Mouse (Mus musculus) spleen, adult 2 months (tissue): Measurements from ENCODE around the gene Ubtf. TPM values are rescaled to one million over a fixed set of nuclear protein-coding genes. Genes with fewer than 3 reads are reported as not detected.

Source experiments
- DNase-seq, 2 experiments: peaks; one replicate each; pipeline versions ENCODE4 v3.0.0 to v3.0.0-alpha.2; 2012 to 2021; ENCODE audit warnings: low spot score in 2 of 2, low read depth in 1 of 2
- H3K27ac ChIP-seq: fragments of 200-500 bp; 2 replicates; pipeline ENCODE4 v1.5.1; 2012; ENCODE audit warnings: low read length, inconsistent platforms; ENCODE audit not compliant: insufficient read depth
- H3K27me3 ChIP-seq: fragments of 200-500 bp; 2 replicates; pipeline ENCODE4 v1.6.1; 2012; ENCODE audit warnings: mild to moderate bottlenecking, moderate library complexity, low read length, inconsistent platforms; ENCODE audit not compliant: control insufficient read depth, insufficient read depth
- H3K36me3 ChIP-seq: fragments of 200-500 bp; 2 replicates; pipeline ENCODE4 v1.6.1; 2012; ENCODE audit warnings: mild to moderate bottlenecking, low read length, inconsistent platforms; ENCODE audit not compliant: control insufficient read depth, insufficient read depth
- H3K4me1 ChIP-seq: fragments of 200-500 bp; 2 replicates; pipeline ENCODE4 v1.6.1; 2011; ENCODE audit warnings: inconsistent platforms; ENCODE audit not compliant: control insufficient read depth, insufficient read depth, insufficient read length
- H3K4me3 ChIP-seq: fragments of 200-500 bp; 2 replicates; pipeline ENCODE4 v1.5.1; 2011; ENCODE audit warnings: mild to moderate bottlenecking, inconsistent platforms; ENCODE audit not compliant: insufficient read depth, insufficient read length; ENCODE audit errors: extremely low read depth
- CTCF ChIP-seq: fragments of 200-500 bp; IDR thresholded peaks from 2 replicates; pipeline ENCODE4 v1.5.1; 2011; ENCODE audit warnings: mild to moderate bottlenecking, inconsistent platforms; ENCODE audit not compliant: insufficient read depth, insufficient read length, insufficient replicate concordance; ENCODE audit errors: extremely low read depth
- POLR2A ChIP-seq: fragments of 200-500 bp; IDR thresholded peaks from 2 replicates; pipeline ENCODE4 v1.6.1; 2011; ENCODE audit warnings: low read depth, low read length, inconsistent platforms
- WGBS: fragments of 180-500 bp; shearing (Covaris S2); methylation state at CpG from one replicate; pipeline ENCODE4 v1.1.7; 2018; 5-methylcytosine and 5-hydroxymethylcytosine counted together
- polyA plus RNA-seq: library from polyadenylated mRNA; depleted of rRNA; stranded (reverse); fragments of >200 nt; gene quantifications from 2 replicates; pipeline ENCODE4 v1.2.3, GENCODE M21; 2012

Ubtf gene
- polyA plus RNA-seq, 1 experiment, result 29.9 TPM

DNA sequence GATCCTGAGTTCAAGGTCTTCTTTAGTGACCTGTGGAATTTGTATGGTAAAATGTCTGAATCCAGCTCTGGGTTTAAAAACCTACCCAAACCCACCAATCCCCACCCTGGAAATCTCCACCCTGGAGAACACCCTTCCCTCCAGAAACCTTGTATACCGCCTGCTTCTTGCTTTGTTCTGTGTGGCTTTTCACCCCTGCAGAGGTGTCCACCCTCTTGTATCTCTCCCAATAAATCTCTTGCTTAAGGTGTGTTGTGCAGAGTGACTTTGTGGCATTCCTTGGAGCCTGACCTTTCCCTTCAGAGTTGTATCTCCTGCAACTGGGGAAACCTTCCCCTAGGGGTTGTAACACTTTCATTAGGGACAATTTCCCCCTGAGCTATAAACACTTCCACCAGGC is 18.4 kb upstream of the Ubtf start:
- Histone ChIP-seq H3K36me3 (no peaks in the 10 kb centered on the region), H3K4me3 (no peak overlapping the region), H3K27me3 (no peaks in the 10 kb centered on the region; the same call in 1 of the 2 replicates), H3K27ac (no peak overlapping the region), H3K4me1 (no peaks in the 10 kb centered on the region)
- TF ChIP-seq CTCF (no peak), POLR2A (no peak)
- WGBS, result 87% methylated on average over 1 of the region's 1 CpGs
- DNase-seq, result no peak

DNA sequence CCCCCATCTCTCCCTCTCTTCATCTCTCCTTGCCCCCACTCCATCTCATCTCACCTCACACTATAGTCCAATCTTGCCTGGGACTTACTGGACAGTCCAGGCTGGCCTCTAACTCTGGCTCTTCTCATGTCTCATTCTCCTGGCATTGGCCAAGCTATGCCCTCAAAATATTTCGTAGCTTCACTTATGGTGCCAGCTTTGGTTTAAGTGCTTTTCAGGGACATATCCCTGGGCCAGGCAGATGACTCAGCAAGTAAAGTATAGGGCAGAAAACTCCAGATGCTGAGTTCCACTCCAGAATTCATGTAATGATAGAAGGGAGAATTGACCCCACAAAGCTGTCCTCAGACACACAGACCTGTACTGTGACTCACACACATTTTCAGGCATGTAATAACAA is 16.6 kb upstream of the Ubtf start:
- no peaks in the 10 kb centered on the region for H3K4me1 ChIP-seq
- 77% methylated on average over 1 of the region's 1 CpGs for WGBS
- TF ChIP-seq POLR2A (no peak), CTCF (no peak)
- H3K4me3 ChIP-seq, result no peak overlapping the region
- no peak overlapping the region for H3K27ac ChIP-seq
- no peak for DNase-seq
- no peaks in the 10 kb centered on the region; the same call in none of the 2 replicates for H3K27me3 ChIP-seq
- H3K36me3 ChIP-seq, result no peaks in the 10 kb centered on the region

DNA sequence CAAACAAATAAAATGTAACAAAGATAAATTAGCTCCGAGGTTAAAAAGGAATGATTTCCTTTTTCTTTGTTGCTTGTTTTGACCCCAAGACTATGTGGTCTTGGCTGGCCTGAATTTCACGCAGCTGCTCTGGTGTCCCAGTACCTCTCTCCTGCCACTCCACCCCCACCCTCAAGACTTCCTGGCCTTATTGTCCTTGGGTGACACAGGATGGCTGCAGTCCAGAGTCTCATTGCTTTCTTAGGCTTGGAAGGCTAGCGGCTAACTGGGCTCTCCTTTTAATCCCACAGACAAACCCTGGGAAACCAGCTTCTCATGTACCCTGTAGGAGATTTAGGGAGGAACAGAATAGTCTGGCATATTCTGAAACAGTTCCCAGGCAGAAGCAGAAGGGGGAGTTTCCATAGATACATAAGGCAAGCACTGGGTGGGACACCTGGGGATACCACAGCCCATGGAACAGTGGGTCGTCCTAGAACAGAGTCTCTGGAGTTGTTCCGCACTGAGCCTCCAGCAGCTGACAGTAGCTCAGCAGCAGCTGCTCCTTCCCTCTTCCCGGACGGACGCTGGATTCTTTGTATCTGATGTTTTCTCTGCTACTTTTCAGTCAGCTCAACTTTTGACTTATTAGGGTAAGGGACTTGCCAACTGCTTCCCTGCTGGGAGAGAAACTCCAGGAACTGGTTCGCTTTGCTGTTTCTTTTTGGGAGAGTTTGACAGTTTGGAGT is 15.6 kb upstream of the Ubtf start:
- H3K4me3 ChIP-seq, result no peak overlapping the region
- DNase-seq, result no peak
- no peaks in the 10 kb centered on the region for H3K4me1 ChIP-seq
- TF ChIP-seq CTCF, result no peak
- TF ChIP-seq POLR2A, result no peak
- 63% methylated on average over 9 of the region's 9 CpGs for WGBS
- no peak overlapping the region for H3K27ac ChIP-seq
- no peaks in the 10 kb centered on the region for H3K36me3 ChIP-seq
- no peaks in the 10 kb centered on the region; the same call in none of the 2 replicates for H3K27me3 ChIP-seq

DNA sequence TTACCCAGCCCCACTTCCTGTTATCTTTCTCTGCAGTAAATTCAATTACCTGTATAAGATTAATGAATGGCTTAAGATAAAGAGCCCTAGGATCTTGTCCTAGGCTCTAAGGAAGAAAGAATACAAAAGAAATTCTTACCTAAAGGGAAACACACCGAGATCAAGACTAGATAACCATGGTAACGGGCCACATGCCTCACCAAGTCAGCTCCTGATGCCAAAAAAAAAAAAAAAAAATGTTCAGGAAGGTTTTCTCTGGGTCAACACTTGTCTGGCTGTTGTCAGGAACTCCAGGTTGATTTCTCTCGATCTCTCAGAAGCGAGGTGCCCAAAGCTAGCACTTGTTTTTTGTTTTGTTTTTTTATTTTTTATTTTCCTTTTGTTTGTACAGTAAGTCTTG is 14.5 kb upstream of the Ubtf start:
- DNase-seq, result no peak
- no peaks in the 10 kb centered on the region for H3K4me1 ChIP-seq
- no peak overlapping the region for H3K4me3 ChIP-seq
- TF ChIP-seq POLR2A (no peak), CTCF (no peak)
- no peaks in the 10 kb centered on the region; the same call in none of the 2 replicates for H3K27me3 ChIP-seq
- 79% methylated on average over 4 of the region's 4 CpGs for WGBS
- H3K36me3 ChIP-seq, result no peaks in the 10 kb centered on the region
- H3K27ac ChIP-seq, result no peak overlapping the region

DNA sequence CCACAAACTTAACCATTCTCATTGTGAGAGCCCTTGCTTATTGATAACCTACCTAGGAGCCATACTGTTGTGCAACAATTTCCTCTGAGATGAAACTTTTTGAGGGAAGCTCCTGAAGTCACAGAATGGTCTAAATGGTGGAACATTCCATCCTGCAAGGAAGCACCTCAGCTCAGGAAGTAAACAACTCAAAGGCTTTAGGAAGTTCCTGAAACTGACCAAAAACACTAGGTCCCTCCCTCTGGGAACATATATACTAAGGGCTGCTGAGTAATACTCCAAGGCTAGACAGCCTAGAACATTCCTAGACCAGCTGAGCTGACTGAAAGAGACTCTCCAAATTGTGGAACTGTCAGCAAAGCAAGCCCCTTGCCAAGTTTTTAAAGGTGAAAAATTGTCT is 13.5 kb upstream of the Ubtf start:
- no peak for TF ChIP-seq POLR2A
- no peak for TF ChIP-seq CTCF
- H3K27me3 ChIP-seq, result no peaks in the 10 kb centered on the region; the same call in none of the 2 replicates
- H3K36me3 ChIP-seq, result no peaks in the 10 kb centered on the region
- no peak overlapping the region for H3K27ac ChIP-seq
- no peak for DNase-seq
- no peaks in the 10 kb centered on the region for H3K4me1 ChIP-seq
- no peak overlapping the region for H3K4me3 ChIP-seq

DNA sequence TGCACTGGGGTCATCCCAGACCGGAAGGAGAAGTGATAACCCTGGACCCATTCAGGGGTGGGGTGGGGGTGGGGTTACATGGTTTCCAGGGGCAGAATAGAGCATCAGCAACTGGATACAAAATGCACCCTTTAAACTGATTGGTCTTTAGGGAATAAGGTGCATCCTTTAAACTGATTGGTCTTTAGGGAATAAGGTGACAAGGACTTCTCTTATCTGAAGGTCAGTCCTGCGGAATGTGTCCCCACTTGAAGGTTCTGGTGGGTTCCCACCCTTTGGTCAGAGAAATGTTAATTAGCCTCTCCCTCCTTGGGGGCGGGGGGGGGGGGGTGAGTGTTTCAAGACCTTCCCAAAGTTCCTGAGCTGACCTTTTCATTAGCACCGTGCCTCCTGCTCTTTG is 12.3 kb upstream of the Ubtf start:
- H3K27me3 ChIP-seq, result no peaks in the 10 kb centered on the region; the same call in none of the 2 replicates

DNA sequence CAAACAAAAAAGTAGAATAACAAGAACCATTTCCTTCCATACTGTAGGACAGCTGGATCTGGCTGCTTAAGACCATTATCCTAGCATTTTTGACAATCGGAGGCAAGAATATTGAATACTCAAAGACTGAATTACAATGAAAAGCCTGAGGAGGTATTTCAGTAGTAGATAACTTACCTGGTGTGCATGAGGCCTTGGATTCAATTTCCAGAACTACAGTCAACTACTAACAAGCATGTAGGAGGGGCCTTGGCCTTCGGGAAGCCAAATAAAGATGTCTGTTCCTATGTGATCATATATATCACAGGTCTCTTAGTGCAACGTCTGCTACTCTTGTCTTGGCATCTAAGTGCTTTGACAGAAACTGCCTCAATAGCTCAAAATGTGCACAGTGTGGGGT is 10.5 kb upstream of the Ubtf start:
- TF ChIP-seq POLR2A, result no peak
- no peak for TF ChIP-seq CTCF
- WGBS, result 83% methylated on average over 3 of the region's 3 CpGs

More for the DNA sequence above, 12.3 kb upstream of the Ubtf start:
- Histone ChIP-seq H3K4me3 (no peak overlapping the region), H3K27ac (no peak overlapping the region), H3K4me1 (no peaks in the 10 kb centered on the region), H3K36me3 (no peaks in the 10 kb centered on the region)
- TF ChIP-seq CTCF (no peak), POLR2A (no peak)
- WGBS, result 62% methylated on average over 4 of the region's 4 CpGs
- DNase-seq, result no peak

DNA sequence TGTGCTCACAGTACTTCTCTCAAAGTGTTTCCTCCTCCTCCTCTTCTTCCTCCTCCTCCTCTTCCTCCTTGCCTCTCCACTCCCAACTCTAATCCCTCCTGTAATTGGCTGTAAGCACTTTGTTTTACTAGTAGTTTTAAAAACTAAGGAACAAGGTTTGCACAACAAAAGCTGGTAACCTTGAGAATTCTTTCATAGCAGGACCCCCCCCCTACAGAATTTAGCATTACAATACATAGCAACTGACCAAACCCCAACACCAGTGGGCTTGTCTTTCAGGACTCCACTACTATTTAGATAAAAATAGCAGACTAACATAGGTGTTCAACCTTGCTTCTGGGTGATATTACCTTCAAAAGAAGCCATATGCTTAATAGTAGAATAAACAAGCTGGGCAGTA is 10.0 kb upstream of the Ubtf start:
- Histone ChIP-seq H3K4me1 (no peaks in the 10 kb centered on the region), H3K4me3 (no peak overlapping the region), H3K27ac (no peak overlapping the region), H3K36me3 (no peaks in the 10 kb centered on the region), H3K27me3 (no peaks in the 10 kb centered on the region; the same call in 1 of the 2 replicates)
- DNase-seq, result no peak
- TF ChIP-seq CTCF (no peak), POLR2A (no peak)

More for the DNA sequence above, 10.5 kb upstream of the Ubtf start:
- Histone ChIP-seq H3K36me3 (no peaks in the 10 kb centered on the region), H3K27me3 (no peaks in the 10 kb centered on the region; the same call in 1 of the 2 replicates), H3K4me1 (no peaks in the 10 kb centered on the region), H3K27ac (no peak overlapping the region), H3K4me3 (no peak overlapping the region)
- DNase-seq, result no peak
